Mouse (Mus musculus): ENCODE results near the gene Tada2b.

GRCm38 (mm10) chr5:36461231-36461630 lies 22.9 kb downstream of the Tada2b start:
- TF ChIP-seq POLR2A (IDR thresholded peaks at IDR 0.05; ENCODE audit: low read depth, low read length) (no peak), CTCF (conservative IDR thresholded peaks at IDR 0.05; ENCODE audit: insufficient read depth, insufficient read length, low read depth, low read length) (no peak)

Measured in kidney, adult 2 months (tissue).